Mouse (Mus musculus): ENCODE measurements at regions not wholly inside any gene's neighbourhood (a gene's known extent, or its start where the extent isn't known, plus 50 kb on each side); places are given as distances from the start of the nearest gene placed in this dataset.

DNA sequence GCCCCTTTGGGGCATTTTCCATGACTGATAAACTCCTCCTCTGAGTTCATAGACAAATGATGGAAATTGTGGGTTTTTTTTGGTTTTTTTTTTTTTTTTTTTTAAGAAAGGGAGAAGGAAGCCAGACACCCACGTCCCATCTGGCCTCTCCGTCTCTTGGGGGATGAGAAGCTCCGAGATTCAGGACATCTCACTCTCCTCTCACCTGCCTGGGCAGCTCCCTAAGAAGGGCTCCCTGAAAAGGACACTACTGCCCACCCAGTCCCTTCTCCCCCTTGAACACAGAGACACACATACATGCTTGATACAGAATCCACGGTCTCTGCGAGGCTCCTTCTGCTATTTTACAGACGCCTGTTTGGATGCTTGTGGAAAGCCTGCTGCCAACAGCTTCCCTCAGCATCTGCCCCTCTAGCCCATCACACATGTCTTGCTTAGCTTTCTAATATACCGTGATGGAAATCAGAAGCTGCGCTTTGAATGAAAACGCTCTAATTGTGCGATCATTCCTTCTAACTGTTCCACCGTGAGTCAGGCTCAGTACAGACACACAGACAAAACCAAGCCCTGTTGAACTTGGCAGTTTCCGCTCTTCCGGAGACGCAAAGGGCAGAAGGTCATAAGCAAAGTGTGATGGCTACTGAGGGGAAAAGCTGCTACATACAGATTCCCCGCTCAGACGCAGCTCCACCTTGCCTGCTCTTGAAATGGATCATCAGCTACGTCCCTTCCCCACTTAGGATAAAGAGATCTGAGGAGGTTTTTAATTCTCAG, 77.3 kb upstream of the Pmfbp1 start:
- no peak for TF ChIP-seq CTCF (IDR thresholded peaks at IDR 0.05; ENCODE audit: insufficient read depth, low read length)
- no peak for TF ChIP-seq POLR2A (IDR thresholded peaks at IDR 0.05; ENCODE audit: borderline replicate concordance, extremely low read depth, low read depth, low read length)
- H3K4me1 ChIP-seq (ENCODE audit: control insufficient read depth, insufficient read depth, low read length), result no peaks in the 10 kb centered on the region
- no peak overlapping the region for H3K4me3 ChIP-seq (replicated peaks; ENCODE audit: extremely low read depth, low read depth, low read length)
- no peak for DNase-seq
- WGBS, result 56% methylated on average over 17 of the region's 17 CpGs

DNA sequence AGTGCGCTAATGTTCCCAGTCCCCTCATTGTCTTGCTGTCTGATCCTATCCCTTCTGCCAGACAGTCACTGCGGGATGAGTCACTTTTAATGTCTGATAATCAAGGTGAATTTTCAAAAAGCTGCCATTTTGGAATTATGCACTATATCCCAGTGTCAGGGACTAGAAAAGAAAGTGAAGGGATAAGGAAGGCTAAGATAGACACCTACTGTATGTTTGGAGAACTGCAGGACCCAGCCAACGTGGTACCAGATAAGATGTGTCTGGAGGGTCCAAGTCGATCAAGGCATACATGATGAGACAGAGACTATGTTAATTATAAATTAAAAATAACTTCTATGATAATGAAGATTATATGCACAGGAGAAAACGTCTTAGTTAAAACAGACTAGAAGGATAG, 76.6 kb upstream of the Pmfbp1 start:
- H3K4me1 ChIP-seq (ENCODE audit: control insufficient read depth, insufficient read depth, low read length), result no peaks in the 10 kb centered on the region
- WGBS, result 29% methylated on average over 5 of the region's 5 CpGs
- TF ChIP-seq POLR2A (IDR thresholded peaks at IDR 0.05; ENCODE audit: borderline replicate concordance, extremely low read depth, low read depth, low read length), result no peak
- TF ChIP-seq CTCF (IDR thresholded peaks at IDR 0.05; ENCODE audit: insufficient read depth, low read length), result no peak
- H3K4me3 ChIP-seq (replicated peaks; ENCODE audit: extremely low read depth, low read depth, low read length), result no peak overlapping the region
- no peak for DNase-seq

DNA sequence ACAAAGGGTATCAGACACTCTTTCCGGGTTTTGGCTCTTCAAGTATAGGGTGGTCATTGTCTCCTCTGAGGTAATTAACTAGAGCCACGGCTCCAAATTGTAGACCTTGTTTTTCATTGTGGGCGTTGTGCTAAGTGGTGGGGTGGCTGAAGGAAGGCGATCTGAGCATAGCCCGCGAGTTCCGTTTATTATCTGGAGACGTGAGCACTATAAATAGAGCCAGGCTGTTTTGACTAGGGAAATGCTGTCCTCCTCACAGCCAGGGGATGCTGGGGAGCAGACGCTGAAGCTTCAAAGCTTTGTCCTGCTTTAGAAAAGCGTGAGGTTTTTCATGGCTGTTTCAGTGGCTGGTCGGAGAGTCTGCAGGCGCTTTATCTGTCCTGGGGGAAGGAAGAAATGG, 75.9 kb upstream of the Pmfbp1 start:
- no peak for TF ChIP-seq POLR2A (IDR thresholded peaks at IDR 0.05; ENCODE audit: borderline replicate concordance, extremely low read depth, low read depth, low read length)
- TF ChIP-seq CTCF (IDR thresholded peaks at IDR 0.05; ENCODE audit: insufficient read depth, low read length), result no peak
- Histone ChIP-seq H3K4me3 (replicated peaks; ENCODE audit: extremely low read depth, low read depth, low read length) (no peak overlapping the region), H3K4me1 (ENCODE audit: control insufficient read depth, insufficient read depth, low read length) (no peaks in the 10 kb centered on the region)
- 26% methylated on average over 12 of the region's 12 CpGs for WGBS
- no peak for DNase-seq

DNA sequence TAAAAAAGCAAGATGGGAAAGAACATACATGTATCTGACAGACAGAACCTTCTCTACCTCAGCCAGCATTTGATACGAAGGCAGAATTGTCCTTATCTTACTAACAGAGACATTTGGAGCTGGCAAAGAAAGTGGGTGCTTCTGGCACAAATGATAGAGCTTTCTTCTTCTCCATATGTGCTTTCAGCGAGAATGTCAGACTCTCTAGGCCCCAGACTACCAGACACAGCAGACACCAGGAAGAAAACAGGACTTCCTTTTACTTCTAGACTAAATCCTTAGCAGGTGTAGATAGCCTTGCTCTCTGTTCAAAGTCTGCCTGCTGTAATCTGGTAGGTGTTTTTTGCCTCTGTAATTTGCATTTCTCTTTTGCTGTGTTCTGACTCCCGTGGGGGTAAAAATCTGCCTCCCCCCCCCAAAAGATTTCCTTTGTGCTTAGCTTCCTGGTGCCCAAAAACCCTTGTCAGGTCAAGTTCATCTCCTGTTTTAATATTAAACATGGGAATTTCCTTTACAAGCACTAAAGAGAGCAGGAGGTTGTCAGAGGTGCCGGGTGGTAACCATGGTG, 74.7 kb upstream of the Pmfbp1 start:
- no peak for DNase-seq
- TF ChIP-seq CTCF (IDR thresholded peaks at IDR 0.05; ENCODE audit: insufficient read depth, low read length) (no peak), POLR2A (IDR thresholded peaks at IDR 0.05; ENCODE audit: borderline replicate concordance, extremely low read depth, low read depth, low read length) (no peak)
- Histone ChIP-seq H3K4me3 (replicated peaks; ENCODE audit: extremely low read depth, low read depth, low read length) (no peak overlapping the region), H3K4me1 (ENCODE audit: control insufficient read depth, insufficient read depth, low read length) (no peaks in the 10 kb centered on the region)
- WGBS, result 39% methylated on average over 4 of the region's 4 CpGs

DNA sequence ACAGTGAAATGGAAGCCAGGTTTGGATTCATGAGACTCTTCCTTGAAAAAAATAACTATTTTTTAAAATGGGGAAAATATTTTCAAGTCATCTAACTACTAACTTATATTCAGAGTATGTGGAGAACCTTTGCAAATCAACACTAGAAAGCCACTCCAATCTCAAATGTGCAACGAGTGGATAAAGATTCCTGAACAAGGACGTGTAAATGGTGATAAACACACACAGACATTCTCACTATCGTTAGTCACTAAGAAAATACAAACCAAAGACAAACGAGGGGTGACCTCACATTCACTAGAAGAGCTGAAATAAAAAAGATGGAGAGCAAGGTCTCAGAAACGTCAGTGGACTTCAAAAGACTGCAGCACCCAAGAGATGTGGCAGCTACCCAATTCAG, 69.8 kb upstream of the Pmfbp1 start:
- no peak for DNase-seq
- TF ChIP-seq CTCF (IDR thresholded peaks at IDR 0.05; ENCODE audit: insufficient read depth, low read length) (no peak), POLR2A (IDR thresholded peaks at IDR 0.05; ENCODE audit: borderline replicate concordance, extremely low read depth, low read depth, low read length) (no peak)
- no peaks in the 10 kb centered on the region for H3K4me1 ChIP-seq (ENCODE audit: control insufficient read depth, insufficient read depth, low read length)
- WGBS, result 53% methylated on average over 5 of the region's 5 CpGs
- H3K4me3 ChIP-seq (replicated peaks; ENCODE audit: extremely low read depth, low read depth, low read length), result no peak overlapping the region

DNA sequence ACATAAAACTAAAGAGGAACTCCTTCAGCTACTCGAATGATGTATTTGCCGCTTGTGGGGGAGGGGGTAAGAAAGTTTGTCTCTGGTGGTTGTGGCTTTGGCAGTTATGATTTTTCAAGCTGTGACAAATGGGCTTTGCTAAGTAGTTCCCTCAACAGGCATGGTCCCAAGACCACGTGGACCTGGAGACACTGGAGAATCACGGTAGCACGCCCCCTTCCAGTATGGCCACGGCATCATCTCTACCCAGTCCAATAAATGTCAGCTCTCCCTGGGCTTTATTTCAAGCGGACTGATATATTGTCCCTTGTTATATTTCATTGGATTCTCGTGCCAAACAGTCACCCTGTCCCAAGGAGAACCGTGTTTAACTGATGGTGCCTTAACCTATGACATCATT, 65.3 kb upstream of the Pmfbp1 start:
- no peaks in the 10 kb centered on the region for H3K4me1 ChIP-seq (ENCODE audit: control insufficient read depth, insufficient read depth, low read length)
- H3K4me3 ChIP-seq (replicated peaks; ENCODE audit: extremely low read depth, low read depth, low read length), result no peak overlapping the region
- 75% methylated on average over 9 of the region's 9 CpGs for WGBS
- no peak for TF ChIP-seq POLR2A (IDR thresholded peaks at IDR 0.05; ENCODE audit: borderline replicate concordance, extremely low read depth, low read depth, low read length)
- TF ChIP-seq CTCF (IDR thresholded peaks at IDR 0.05; ENCODE audit: insufficient read depth, low read length), result no peak
- no peak for DNase-seq

DNA sequence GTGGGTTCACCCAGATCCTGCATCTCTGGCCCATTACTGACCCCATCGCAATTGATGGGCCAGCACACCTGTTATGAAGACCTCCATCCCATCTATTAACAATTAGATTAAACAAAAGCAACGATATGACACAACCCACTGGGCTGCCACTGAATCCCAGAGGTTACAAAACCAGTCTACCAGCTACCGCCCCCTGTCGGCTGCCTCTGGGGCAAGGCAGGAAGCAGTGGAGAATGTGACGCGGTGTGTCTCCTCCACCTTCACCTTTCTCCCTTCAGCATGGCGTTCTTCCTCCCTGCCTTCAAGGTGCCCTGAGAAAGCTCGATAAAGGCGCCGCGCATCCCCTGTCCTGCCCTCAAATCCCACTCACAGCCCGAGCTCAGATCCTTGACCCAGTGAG, 59.3 kb upstream of the Pmfbp1 start:
- Histone ChIP-seq H3K4me1 (ENCODE audit: control insufficient read depth, insufficient read depth, low read length) (no peaks in the 10 kb centered on the region), H3K4me3 (replicated peaks; ENCODE audit: extremely low read depth, low read depth, low read length) (no peak overlapping the region)
- no peak for DNase-seq
- TF ChIP-seq POLR2A (IDR thresholded peaks at IDR 0.05; ENCODE audit: borderline replicate concordance, extremely low read depth, low read depth, low read length), result no peak
- TF ChIP-seq CTCF (IDR thresholded peaks at IDR 0.05; ENCODE audit: insufficient read depth, low read length), result no peak
- WGBS, result 87% methylated on average over 12 of the region's 12 CpGs

DNA sequence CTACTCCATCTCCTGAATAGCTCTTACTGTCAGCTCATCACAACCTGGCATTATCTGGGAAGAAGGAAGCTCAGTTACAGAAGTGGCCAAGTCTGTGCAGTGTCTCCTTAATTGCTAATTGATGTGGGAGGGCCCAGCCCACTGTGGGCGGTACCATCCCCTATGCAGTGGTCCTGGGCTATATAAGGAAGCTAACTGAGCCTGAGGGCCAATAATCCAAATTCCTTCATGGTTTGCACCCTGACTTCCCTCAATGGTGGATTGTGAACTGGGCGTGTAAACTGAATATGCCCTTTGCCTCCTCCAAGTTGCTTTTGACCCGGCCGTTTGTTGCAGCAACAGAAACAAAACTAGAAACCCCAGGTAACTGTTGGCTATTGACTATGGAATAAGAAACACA, 57.8 kb upstream of the Pmfbp1 start:
- TF ChIP-seq POLR2A (IDR thresholded peaks at IDR 0.05; ENCODE audit: borderline replicate concordance, extremely low read depth, low read depth, low read length), result no peak
- no peak for TF ChIP-seq CTCF (IDR thresholded peaks at IDR 0.05; ENCODE audit: insufficient read depth, low read length)
- 89% methylated on average over 4 of the region's 4 CpGs for WGBS
- H3K4me1 ChIP-seq (ENCODE audit: control insufficient read depth, insufficient read depth, low read length), result no peaks in the 10 kb centered on the region
- DNase-seq, result no peak
- no peak overlapping the region for H3K4me3 ChIP-seq (replicated peaks; ENCODE audit: extremely low read depth, low read depth, low read length)

DNA sequence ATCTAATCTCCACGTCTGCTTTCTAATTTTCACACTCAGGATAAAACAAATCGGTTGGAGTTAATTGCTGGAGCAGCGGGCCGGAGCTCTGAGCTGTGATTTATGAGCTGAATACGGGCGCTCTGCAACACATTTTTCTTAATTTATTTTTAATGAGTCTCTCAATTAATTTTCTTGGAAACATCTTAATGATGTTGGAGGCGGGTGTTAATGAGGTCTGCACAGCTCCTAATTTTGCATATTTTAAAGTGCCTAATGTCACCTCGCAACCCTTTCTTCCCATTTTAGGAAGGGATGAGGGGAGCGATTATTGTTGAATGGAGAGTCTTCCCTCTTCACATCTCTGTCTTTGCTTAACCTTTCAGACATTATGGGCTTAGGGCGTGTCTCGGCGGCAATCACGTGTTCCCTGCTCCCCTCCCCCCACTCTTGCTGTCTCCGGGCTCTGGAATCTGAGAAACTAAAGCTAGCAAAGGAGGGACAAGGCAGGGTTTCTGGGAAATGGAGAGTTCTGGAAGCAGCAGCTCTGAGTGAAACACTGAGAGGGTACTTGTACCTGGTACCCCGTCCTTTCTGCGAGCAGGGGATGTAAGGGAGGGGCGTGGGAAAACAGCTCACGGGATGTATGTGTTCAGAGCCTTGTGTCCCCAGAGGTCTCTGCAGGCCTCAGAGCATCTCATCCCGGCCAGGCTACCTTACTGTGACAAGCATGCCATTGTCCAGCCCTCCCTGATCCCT, 56.8 kb upstream of the Pmfbp1 start:
- no peaks in the 10 kb centered on the region for H3K4me1 ChIP-seq (ENCODE audit: control insufficient read depth, insufficient read depth, low read length)
- DNase-seq, result no peak
- WGBS, result 42% methylated on average over 19 of the region's 19 CpGs
- no peak overlapping the region for H3K4me3 ChIP-seq (replicated peaks; ENCODE audit: extremely low read depth, low read depth, low read length)
- TF ChIP-seq CTCF (IDR thresholded peaks at IDR 0.05; ENCODE audit: insufficient read depth, low read length) (no peak), POLR2A (IDR thresholded peaks at IDR 0.05; ENCODE audit: borderline replicate concordance, extremely low read depth, low read depth, low read length) (no peak)

Data from lung, adult 2 months (tissue).